Mouse (Mus musculus) cerebellum, adult (tissue): ENCODE data around the gene Tcl1b2.
"Not testable (repeated sequence)": the region's sequence is repeated elsewhere in the genome, so short reads cannot be mapped to it uniquely, and the experiment has no call there.

ENCODE experiments used
- ATAC-seq: cut with Nextera tagmentation; 2 replicates; pipeline ENCODE4 v1.9.2; 2017; ENCODE audit warnings: mild to moderate bottlenecking, moderate library complexity, mixed read lengths; ENCODE audit not compliant: insufficient number of reproducible peaks, low FRiP score, low TSS enrichment

The Tcl1b2 gene

GRCm38 (mm10) chr12:105145714-105146113 is at the start of gene Tcl1b2:
Gene Tcl1b2 (plus strand): TSS chr12:105146014.
- no peak for ATAC-seq

- no peak for ATAC-seq
Observed at GRCm38 (mm10) chr12:105099466-105100044, 46.3 kb upstream of the Tcl1b2 start.

GRCm38 (mm10) chr12:105102901-105103300 is 42.9 kb upstream of the Tcl1b2 start:
- no peak for ATAC-seq

- ATAC-seq = no peak
Observed at GRCm38 (mm10) chr12:105104036-105104435, 41.8 kb upstream of the Tcl1b2 start.

- ATAC-seq = no peak
Observed at GRCm38 (mm10) chr12:105105326-105105725, 40.5 kb upstream of the Tcl1b2 start.

GRCm38 (mm10) chr12:105108856-105109255 is 37.0 kb upstream of the Tcl1b2 start:
- no peak for ATAC-seq

GRCm38 (mm10) chr12:105109406-105109805 is 36.4 kb upstream of the Tcl1b2 start:
- ATAC-seq = no peak

GRCm38 (mm10) chr12:105109812-105110211 is 36.0 kb upstream of the Tcl1b2 start:
- no peak for ATAC-seq

- no peak for ATAC-seq
Observed at GRCm38 (mm10) chr12:105112321-105112988, 33.4 kb upstream of the Tcl1b2 start.

GRCm38 (mm10) chr12:105116648-105117047 is 29.2 kb upstream of the Tcl1b2 start:
- ATAC-seq = no peak

GRCm38 (mm10) chr12:105125362-105125761 is 20.5 kb upstream of the Tcl1b2 start:
- no peak for ATAC-seq

GRCm38 (mm10) chr12:105126516-105126915 is 19.3 kb upstream of the Tcl1b2 start:
- ATAC-seq = no peak

GRCm38 (mm10) chr12:105127607-105128006 is 18.2 kb upstream of the Tcl1b2 start:
- ATAC-seq = no peak

GRCm38 (mm10) chr12:105129494-105130205 is 16.2 kb upstream of the Tcl1b2 start:
- not testable (repeated sequence) for ATAC-seq

GRCm38 (mm10) chr12:105134167-105134566 is 11.6 kb upstream of the Tcl1b2 start:
- not testable (repeated sequence) for ATAC-seq

- not testable (repeated sequence) for ATAC-seq
Observed at GRCm38 (mm10) chr12:105134826-105135225, 11.0 kb upstream of the Tcl1b2 start.

- not testable (repeated sequence) for ATAC-seq
Observed at GRCm38 (mm10) chr12:105137729-105138128, 8.1 kb upstream of the Tcl1b2 start.

GRCm38 (mm10) chr12:105143096-105143495 is 2.7 kb upstream of the Tcl1b2 start:
- no peak for ATAC-seq

GRCm38 (mm10) chr12:105144928-105145327 is 886 bp upstream of the Tcl1b2 start:
- ATAC-seq = not testable (repeated sequence)

GRCm38 (mm10) chr12:105155286-105155685 is 9.5 kb downstream of the Tcl1b2 start:
- not testable (repeated sequence) for ATAC-seq

- no peak for ATAC-seq
Observed at GRCm38 (mm10) chr12:105158842-105159241, 13.0 kb downstream of the Tcl1b2 start.
